Comparison of ENCODE assay signal across 8 mouse cellular contexts in genomic region chr16:17928087-17928580, GRCm38 (mm10). TPM values are rescaled to one million over a fixed set of nuclear protein-coding genes. Genes with fewer than 3 reads are reported as not detected.
A peak's percentile ranks its signal among the peaks of the same experiment; 100 is the strongest.
DNase-seq lines count a peak whose midpoint lies in the region; ATAC-seq and TF ChIP-seq lines count a peak whose summit lies in the region.

Gene Slc25a1, minus strand, starts transcription at chr16:17928219.

- TF ChIP-seq POLR2A in CH12.LX (IDR thresholded peaks at IDR 0.05; ENCODE audit: low read depth, low read length): peak; percentile 84

- H3K4me2 ChIP-seq in CH12.LX (ENCODE audit: insufficient read depth, low read depth, poor library complexity, severe bottlenecking): peak within 1 kb of the TSS; percentile 53
- H3K4me2 ChIP-seq in forebrain, embryonic 11.5 days (ENCODE audit: low read depth, low read length, severe bottlenecking): peak within 1 kb of the TSS; percentile 96
- peak within 1 kb of the TSS; percentile 97 for H3K4me2 ChIP-seq in heart, embryonic 14.5 days (ENCODE audit: low read length)
- H3K4me2 ChIP-seq in kidney, postnatal 0 days (ENCODE audit: low read length): peak within 1 kb of the TSS; percentile 98
- peak within 1 kb of the TSS; percentile 93 for H3K4me2 ChIP-seq in midbrain, postnatal 0 days (ENCODE audit: low read depth, low read length, poor library complexity, severe bottlenecking)

- TF ChIP-seq CTCF in CH12.LX (conservative IDR thresholded peaks at IDR 0.05 in 1 of 2, IDR thresholded peaks at IDR 0.05 in 1 of 2; ENCODE audit: low read depth in 2 of 2, low read length in 2 of 2): no peak
- no peak for TF ChIP-seq CTCF in kidney, postnatal 0 days (IDR thresholded peaks at IDR 0.05; ENCODE audit: low read depth)
- TF ChIP-seq CTCF in midbrain, postnatal 0 days (IDR thresholded peaks at IDR 0.05): no peak

- H3K9ac ChIP-seq in CH12.LX (ENCODE audit: insufficient read depth, low read depth): peak within 1 kb of the TSS; percentile 83
- H3K9ac ChIP-seq in forebrain, embryonic 11.5 days (ENCODE audit: low read length): peak within 1 kb of the TSS; percentile 77
- peak within 1 kb of the TSS; percentile 86 for H3K9ac ChIP-seq in heart, embryonic 14.5 days (ENCODE audit: low read length)
- H3K9ac ChIP-seq in kidney, postnatal 0 days (ENCODE audit: low read depth, low read length): peak within 1 kb of the TSS; percentile 85
- H3K9ac ChIP-seq in midbrain, postnatal 0 days (replicated peaks; ENCODE audit: low read length, poor library complexity, severe bottlenecking): peak within 1 kb of the TSS; percentile 92

- in situ Hi-C loops in CH12.LX (cut with MboI; ENCODE audit: low pct_ligation_motif_present, low pct_unique_long_range_greater_than_20kb, low sequenced_read_pairs): no loop called here

- no peaks in the 10 kb centered on the region for H3K9me3 ChIP-seq in CH12.LX (replicated peaks; ENCODE audit: low read length)
- H3K9me3 ChIP-seq in forebrain, embryonic 11.5 days (ENCODE audit: control insufficient read depth, low read length): no peaks in the 10 kb centered on the region
- H3K9me3 ChIP-seq in heart, embryonic 14.5 days (ENCODE audit: control insufficient read depth, low read length): no peaks in the 10 kb centered on the region
- no peaks in the 10 kb centered on the region for H3K9me3 ChIP-seq in kidney, postnatal 0 days (replicated peaks; ENCODE audit: low read length)
- no peaks in the 10 kb centered on the region for H3K9me3 ChIP-seq in midbrain, postnatal 0 days (ENCODE audit: low read length)

- H3K79me2 ChIP-seq in CH12.LX (replicated peaks; ENCODE audit: control insufficient read depth, extremely low read depth, insufficient read depth, poor library complexity, severe bottlenecking): no peaks in the 10 kb centered on the region

- TF ChIP-seq EP300 in CH12.LX (IDR thresholded peaks at IDR 0.05; ENCODE audit: low read length): 0 out of 2 replicates have a peak, but pooled peaks have one; percentile 4

- ATAC-seq in forebrain, embryonic 11.5 days (replicated peaks; ENCODE audit: low FRiP score): peak; percentile 82
- ATAC-seq in heart, embryonic 14.5 days (ENCODE audit: insufficient number of reproducible peaks, insufficient read depth, low FRiP score, low read depth): peak; percentile 51
- peak; percentile 69 for ATAC-seq in kidney, postnatal 0 days (replicated peaks; ENCODE audit: low FRiP score, low read depth)
- peak; percentile 77 for ATAC-seq in midbrain, postnatal 0 days (ENCODE audit: low FRiP score)

- no peak for TF ChIP-seq RAD21 in CH12.LX (IDR thresholded peaks at IDR 0.05; ENCODE audit: low read depth, low read length)

- dilution Hi-C loops in CH12.LX (cut with MboI; ENCODE audit: extremely low pct_ligation_motif_present, extremely low pct_unique_long_range_greater_than_20kb, low sequenced_read_pairs): no loop called here

- peaks cover 7 to 37% of the 10 kb centered on the region in 2 experiments for H3K4me1 ChIP-seq in CH12.LX (ENCODE audit: control insufficient read depth in 1 of 2, insufficient read depth in 2 of 2)
- peaks cover 9% of the 10 kb centered on the region for H3K4me1 ChIP-seq in forebrain, embryonic 11.5 days (replicated peaks; ENCODE audit: control insufficient read depth, insufficient read depth, low read length)
- H3K4me1 ChIP-seq in heart, embryonic 14.5 days (ENCODE audit: control insufficient read depth in 2 of 2, insufficient read depth in 2 of 2, low read length in 2 of 2): peaks cover 2 to 6% of the 10 kb centered on the region in 2 experiments; a peak in 2 of 4 replicates
- no peaks in the 10 kb centered on the region for H3K4me1 ChIP-seq in kidney, postnatal 0 days (replicated peaks; ENCODE audit: insufficient read depth, low read length)
- H3K4me1 ChIP-seq in midbrain, postnatal 0 days (ENCODE audit: insufficient read depth, low read length): peaks cover 9% of the 10 kb centered on the region; the same call in 1 of the 2 replicates

- H3K27ac ChIP-seq in CH12.LX (ENCODE audit: insufficient read depth, low read depth): peak within 1 kb of the TSS; percentile 43
- peak within 1 kb of the TSS; percentile 74 for H3K27ac ChIP-seq in forebrain, embryonic 11.5 days (ENCODE audit: low read depth, low read length)
- H3K27ac ChIP-seq in heart, embryonic 14.5 days (replicated peaks in 1 of 2; ENCODE audit: control insufficient read depth in 1 of 2, insufficient read depth in 1 of 2, low read depth in 2 of 2, low read length in 2 of 2): peak within 1 kb of the TSS; percentile 39 to 50; a peak in 3 of 4 replicates
- peak within 1 kb of the TSS; percentile 94 for H3K27ac ChIP-seq in kidney, postnatal 0 days
- peak within 1 kb of the TSS; percentile 89 for H3K27ac ChIP-seq in midbrain, postnatal 0 days (ENCODE audit: low read depth, low read length)

- H3K4me3 ChIP-seq in CH12.LX (replicated peaks in 1 of 3; ENCODE audit: low read depth in 2 of 3, low read length in 2 of 3, poor library complexity in 1 of 3): peak within 1 kb of the TSS; percentile 73 to 83 (median 83)
- H3K4me3 ChIP-seq in forebrain, embryonic 11.5 days (ENCODE audit: low read depth, low read length): peak within 1 kb of the TSS; percentile 79
- H3K4me3 ChIP-seq in heart, embryonic 14.5 days (ENCODE audit: control insufficient read depth in 1 of 2, insufficient read depth in 1 of 2, low read depth in 1 of 2, low read length in 2 of 2): peak within 1 kb of the TSS; percentile 87 to 92
- peak within 1 kb of the TSS; percentile 78 for H3K4me3 ChIP-seq in kidney, postnatal 0 days (replicated peaks; ENCODE audit: low read depth, low read length)
- H3K4me3 ChIP-seq in midbrain, postnatal 0 days (ENCODE audit: low read depth, low read length): peak within 1 kb of the TSS; percentile 87

- WGBS in forebrain, embryonic 11.5 days: under 1% methylated on average over 45 of the region's 47 CpGs
- WGBS in heart, embryonic 14.5 days: under 1% methylated on average over 43 of the region's 47 CpGs
- under 1% methylated on average over 47 of the region's 47 CpGs for WGBS in kidney, postnatal 0 days
- 1% methylated on average over 47 of the region's 47 CpGs for WGBS in midbrain, postnatal 0 days

- H3K27me3 ChIP-seq in CH12.LX (replicated peaks): no peaks in the 10 kb centered on the region
- H3K27me3 ChIP-seq in forebrain, embryonic 11.5 days (ENCODE audit: control insufficient read depth, insufficient read depth, low read length): no peaks in the 10 kb centered on the region
- H3K27me3 ChIP-seq in heart, embryonic 14.5 days (ENCODE audit: control insufficient read depth, insufficient read depth, low read length): no peaks in the 10 kb centered on the region
- H3K27me3 ChIP-seq in kidney, postnatal 0 days (ENCODE audit: insufficient read depth, low read length): no peaks in the 10 kb centered on the region
- no peaks in the 10 kb centered on the region for H3K27me3 ChIP-seq in midbrain, postnatal 0 days (ENCODE audit: insufficient read depth, low read length)
- H3K27me3 ChIP-seq in splenic B cell, adult 2 months (ENCODE audit: control insufficient read depth, insufficient read depth, low read length, poor library complexity, severe bottlenecking): no peaks in the 10 kb centered on the region

- H3K36me3 ChIP-seq in CH12.LX (replicated peaks in 1 of 2; ENCODE audit: control insufficient read depth in 1 of 2, insufficient read depth in 1 of 2, low read length in 1 of 2): peaks cover 19 to 39% of the 10 kb centered on the region in 2 experiments
- H3K36me3 ChIP-seq in forebrain, embryonic 11.5 days (ENCODE audit: control insufficient read depth, insufficient read depth, low read length): no peaks in the 10 kb centered on the region
- H3K36me3 ChIP-seq in heart, embryonic 14.5 days (ENCODE audit: control insufficient read depth, insufficient read depth, low read length): peaks cover 18% of the 10 kb centered on the region
- 0 out of 2 replicates have a peak, but pooled peaks cover 6% of the 10 kb centered on the region for H3K36me3 ChIP-seq in kidney, postnatal 0 days (ENCODE audit: insufficient read depth, low read length)
- H3K36me3 ChIP-seq in midbrain, postnatal 0 days (ENCODE audit: insufficient read depth, low read length): peaks cover 19% of the 10 kb centered on the region
- H3K36me3 ChIP-seq in splenic B cell, adult 2 months (ENCODE audit: control insufficient read depth, insufficient read depth, low read length, poor library complexity, severe bottlenecking): peaks cover 2% of the 10 kb centered on the region; the same call in 1 of the 2 replicates

- DNase-seq in CH12.LX (ENCODE audit: extremely low read depth): peak; percentile 86
- peak; percentile 83 for DNase-seq in c-Kit-positive CD71-positive TER-119-positive erythroid progenitor cells, embryonic 14.5 days (ENCODE audit: low spot score)
- peak; percentile 92 for DNase-seq in forebrain, embryonic 11.5 days (ENCODE audit: low spot score)
- peak; percentile 65 for DNase-seq in kidney, postnatal 0 days (ENCODE audit: low spot score)
- DNase-seq in liver: peak; percentile 95
- peak; percentile 73 for DNase-seq in midbrain, postnatal 0 days (ENCODE audit: low spot score)
- peak; percentile 64 for DNase-seq in splenic B cell, adult 2 months (ENCODE audit: low read depth, low spot score)

TF ChIP-seq in CH12.LX, 34 proteins besides CTCF, POLR2A, EP300 and RAD21 (continues in another document):
- TF ChIP-seq MEF2A (IDR thresholded peaks at IDR 0.05; ENCODE audit: borderline replicate concordance, low read depth, low read length): peak; percentile 50; the same call in 1 of the 2 replicates
- no peak; the same call in 1 of the 2 replicates for TF ChIP-seq USF2 (conservative IDR thresholded peaks at IDR 0.05; ENCODE audit: low read depth, low read length)
- no peak for TF ChIP-seq RCOR1 (conservative IDR thresholded peaks at IDR 0.05; ENCODE audit: low read depth, low read length)
- TF ChIP-seq PAX5 (IDR thresholded peaks at IDR 0.05; ENCODE audit: low read length): no peak
- TF ChIP-seq MAFK (IDR thresholded peaks at IDR 0.05; ENCODE audit: insufficient replicate concordance, low read length): no peak
- TF ChIP-seq ETS1 (conservative IDR thresholded peaks at IDR 0.05; ENCODE audit: low read depth, low read length): no peak
- TF ChIP-seq CHD1 (IDR thresholded peaks at IDR 0.05; ENCODE audit: low read depth, low read length): no peak
- TF ChIP-seq ZNF384 (IDR thresholded peaks at IDR 0.05; ENCODE audit: low read depth, low read length): no peak
- no peak for TF ChIP-seq GABPA (IDR thresholded peaks at IDR 0.05; ENCODE audit: insufficient replicate concordance, low read depth, low read length)
- TF ChIP-seq UBTF (IDR thresholded peaks at IDR 0.05; ENCODE audit: low read depth, low read length): no peak
- no peak for TF ChIP-seq SMC3 (IDR thresholded peaks at IDR 0.05; ENCODE audit: low read depth, low read length)

RNA-seq across cellular contexts. Expression of gene Slc25a1, which starts in this region (rescaled TPM):
- total RNA-seq in CH12.LX (2012; rRNA removed) (106 and 141 TPM in 2 replicates), CH12.LX (2014; rRNA removed) (96.5 and 113 TPM in 2 replicates)
- 122 and 134 TPM in 2 replicates for polyA plus RNA-seq in CH12.LX (2012; ENCODE audit: insufficient read length, low read depth)
- polyA plus RNA-seq in forebrain, embryonic 11.5 days (2014; fragmentation: Nextera tagmentation; extraction: Ambion mirVana): 105 and 107 TPM in 2 replicates
- 25.4 and 25.5 TPM in 2 replicates for polyA plus RNA-seq in heart, embryonic 14.5 days (2014; fragmentation: Nextera tagmentation; extraction: Ambion mirVana)
- polyA plus RNA-seq in kidney, postnatal 0 days (2015; fragmentation: Nextera tagmentation; extraction: Ambion mirVana): 116 and 123 TPM in 2 replicates
- 178 and 184 TPM in 2 replicates for total RNA-seq in midbrain, postnatal 0 days (2014; rRNA removed)
- polyA plus RNA-seq in midbrain, postnatal 0 days (2015; fragmentation: Nextera tagmentation; extraction: Ambion mirVana): 146 and 155 TPM in 2 replicates

Comparison
In these comparisons a context has a peak if more than half of its experiments do, and no peak if none do; other contexts are left out.
1. Peak in every context shown above with its lines: DNase-seq, ATAC-seq, H3K4me3 ChIP-seq and H3K27ac ChIP-seq.
2. H3K27ac ChIP-seq: peak in every context shown above with its lines; median percentile 94 in kidney, postnatal 0 days; 89 in midbrain, postnatal 0 days; 74 in forebrain, embryonic 11.5 days; 44 in heart, embryonic 14.5 days; 43 in CH12.LX.